In genomic region chr6:127240472-127241375, GRCm38 (mm10) we compare ENCODE assay signal across 22 mouse cellular contexts.
DNase-seq lines count a peak whose midpoint lies in the region; ATAC-seq and TF ChIP-seq lines count a peak whose summit lies in the region.
"Had no signal": no experiment of that assay in that cellular context is flagged by ENCODE, and none has a peak within 500 bp of the region (broad histone marks: within the 10 kb centered on the region; RNA-seq: fewer than 3 reads in every experiment).

No protein-coding gene starts in this region.

- H3K4me1 ChIP-seq in megakaryocyte, embryonic 14.5 days: peaks cover 33% of the 10 kb centered on the region
- no peaks in the 10 kb centered on the region for H3K4me1 ChIP-seq in forebrain, postnatal 0 days (ENCODE audit: insufficient read depth)
- peaks cover 8% of the 10 kb centered on the region for H3K4me1 ChIP-seq in heart, embryonic 10.5 days
- H3K4me1 ChIP-seq: heart, embryonic 15.5 days; hindbrain, embryonic 12.5 days; intestine, embryonic 15.5 days had no signal

- H3K36me3 ChIP-seq in megakaryocyte, embryonic 14.5 days (replicated peaks; ENCODE audit: low read length): no peaks in the 10 kb centered on the region
- no peaks in the 10 kb centered on the region for H3K36me3 ChIP-seq in forebrain, postnatal 0 days (ENCODE audit: insufficient read depth)
- no peaks in the 10 kb centered on the region for H3K36me3 ChIP-seq in heart, embryonic 10.5 days
- H3K36me3 ChIP-seq: heart, embryonic 15.5 days; hindbrain, embryonic 12.5 days; intestine, embryonic 15.5 days; midbrain, embryonic 12.5 days had no signal

- H3K4me2 ChIP-seq in forebrain, postnatal 0 days (ENCODE audit: low read depth): no peak overlapping the region
- H3K4me2 ChIP-seq: heart, embryonic 15.5 days; hindbrain, embryonic 12.5 days; intestine, embryonic 15.5 days; midbrain, embryonic 12.5 days had no signal

- no peak overlapping the region for H3K9ac ChIP-seq in forebrain, postnatal 0 days
- H3K9ac ChIP-seq: heart, embryonic 15.5 days; hindbrain, embryonic 12.5 days; intestine, embryonic 15.5 days; midbrain, embryonic 12.5 days had no signal

- peak; percentile 42 for DNase-seq in thymus, postnatal 14 days
- no peak for DNase-seq in testis, postnatal 14 days (ENCODE audit: low spot score)
- no peak for DNase-seq in forebrain, postnatal 0 days
- DNase-seq in heart, embryonic 10.5 days (ENCODE audit: low spot score): no peak
- DNase-seq: adrenal gland, adult 8-10 months; cerebellum, adult 18-20 months; cerebellum, postnatal 36 days; heart, adult 11 months; layer of hippocampus, postnatal 36 days; lung, adult 2 months; lung, postnatal 36 days; right cerebral cortex, adult 18-20 months had no signal

- no peak overlapping the region for H3K27ac ChIP-seq in forebrain, postnatal 0 days (ENCODE audit: low read depth, low read length)
- H3K27ac ChIP-seq in heart, embryonic 10.5 days: no peak overlapping the region
- H3K27ac ChIP-seq: heart, embryonic 15.5 days; hindbrain, embryonic 12.5 days; intestine, embryonic 15.5 days; midbrain, embryonic 12.5 days; stomach, postnatal 0 days had no signal

- no peak for ATAC-seq in megakaryocyte, adult 5-6 weeks (ENCODE audit: poor library complexity, severe bottlenecking)
- peak; percentile 33 for ATAC-seq in CD4-positive, CD25-positive, alpha-beta regulatory T cell, adult 4 months
- peak; percentile 30 for ATAC-seq in inflammation-experienced regulatory T-cells, adult 6 months
- ATAC-seq in forebrain, postnatal 0 days: no peak
- ATAC-seq: forebrain, embryonic 14.5 days; intestine, embryonic 15.5 days had no signal

- no peaks in the 10 kb centered on the region for H3K27me3 ChIP-seq in megakaryocyte, embryonic 14.5 days (replicated peaks)
- no peaks in the 10 kb centered on the region for H3K27me3 ChIP-seq in forebrain, postnatal 0 days (ENCODE audit: insufficient read depth, low read length)
- peaks cover 23% of the 10 kb centered on the region for H3K27me3 ChIP-seq in heart, embryonic 10.5 days (ENCODE audit: insufficient read depth, poor library complexity, severe bottlenecking)
- H3K27me3 ChIP-seq: heart, embryonic 15.5 days; hindbrain, embryonic 12.5 days; intestine, embryonic 15.5 days; midbrain, embryonic 12.5 days had no signal

- no peak for TF ChIP-seq CTCF in forebrain, postnatal 0 days (IDR thresholded peaks at IDR 0.05; ENCODE audit: low read depth)

- peaks cover 6% of the 10 kb centered on the region; the same call in 1 of the 2 replicates for H3K9me3 ChIP-seq in megakaryocyte, embryonic 14.5 days
- no peaks in the 10 kb centered on the region for H3K9me3 ChIP-seq in forebrain, postnatal 0 days (ENCODE audit: low read length)
- H3K9me3 ChIP-seq in heart, embryonic 10.5 days: no peaks in the 10 kb centered on the region
- H3K9me3 ChIP-seq: heart, embryonic 15.5 days; hindbrain, embryonic 12.5 days; intestine, embryonic 15.5 days; midbrain, embryonic 12.5 days had no signal

- peak overlapping the region; percentile 90 for H3K4me3 ChIP-seq in megakaryocyte, embryonic 14.5 days (replicated peaks)
- no peak overlapping the region for H3K4me3 ChIP-seq in forebrain, postnatal 0 days (ENCODE audit: low read depth, low read length)
- no peak overlapping the region for H3K4me3 ChIP-seq in heart, embryonic 10.5 days
- H3K4me3 ChIP-seq: heart, embryonic 15.5 days; hindbrain, embryonic 12.5 days; intestine, embryonic 15.5 days; midbrain, embryonic 12.5 days had no signal

- 93% methylated on average over 19 of the region's 19 CpGs for WGBS in forebrain, postnatal 0 days
- 85% methylated on average over 19 of the region's 19 CpGs for WGBS in heart, embryonic 10.5 days

Comparison
In these comparisons a context has a peak if more than half of its experiments do, and no peak if none do; other contexts are left out.
1. ATAC-seq: peak in CD4-positive, CD25-positive, alpha-beta regulatory T cell, adult 4 months (single experiment) and inflammation-experienced regulatory T-cells, adult 6 months (single experiment); none in megakaryocyte, adult 5-6 weeks (single experiment) and forebrain, postnatal 0 days (single experiment).